Mouse (Mus musculus) cortical plate, adult 2 months (tissue): ENCODE results near the gene Slc31a2. TPM values are rescaled to one million over a fixed set of nuclear protein-coding genes. Genes with fewer than 3 reads are reported as not detected.
A peak's percentile ranks its signal among the peaks of the same experiment; 100 is the strongest.

Experiments
- H3K27ac ChIP-seq: fragments of 200-500 bp; 2 replicates; pipeline ENCODE4 v1.5.1; 2012; ENCODE audit warnings: low read length, control low read depth, inconsistent platforms; ENCODE audit not compliant: insufficient read depth
- H3K4me1 ChIP-seq: fragments of 200-500 bp; 2 replicates; pipeline ENCODE4 v1.6.1; 2011; ENCODE audit warnings: low read length; ENCODE audit not compliant: control insufficient read depth, insufficient read depth
- H3K4me3 ChIP-seq: fragments of 200-500 bp; 2 replicates; pipeline ENCODE4 v1.5.1; 2011; ENCODE audit warnings: mild to moderate bottlenecking, low read length, control low read depth; ENCODE audit not compliant: insufficient read depth
- CTCF ChIP-seq: fragments of 200-500 bp; IDR thresholded peaks from 2 replicates; pipeline ENCODE4 v1.5.1; 2011; ENCODE audit warnings: mild to moderate bottlenecking, control low read depth, low read length; ENCODE audit not compliant: insufficient read depth; ENCODE audit errors: extremely low read depth
- POLR2A ChIP-seq: fragments of 200-500 bp; IDR thresholded peaks from 2 replicates; pipeline ENCODE4 v1.6.1; 2011; ENCODE audit warnings: mild to moderate bottlenecking, low read length, control low read depth; ENCODE audit not compliant: insufficient read depth; ENCODE audit errors: extremely low read depth
- polyA plus RNA-seq: library from polyadenylated mRNA; depleted of rRNA; stranded (reverse); fragments of >200 nt; gene quantifications from 2 replicates; pipeline ENCODE4 v1.2.3, GENCODE M21; 2012

Slc31a2 gene
- polyA plus RNA-seq, 1 experiment = 12.8 TPM

DNA sequence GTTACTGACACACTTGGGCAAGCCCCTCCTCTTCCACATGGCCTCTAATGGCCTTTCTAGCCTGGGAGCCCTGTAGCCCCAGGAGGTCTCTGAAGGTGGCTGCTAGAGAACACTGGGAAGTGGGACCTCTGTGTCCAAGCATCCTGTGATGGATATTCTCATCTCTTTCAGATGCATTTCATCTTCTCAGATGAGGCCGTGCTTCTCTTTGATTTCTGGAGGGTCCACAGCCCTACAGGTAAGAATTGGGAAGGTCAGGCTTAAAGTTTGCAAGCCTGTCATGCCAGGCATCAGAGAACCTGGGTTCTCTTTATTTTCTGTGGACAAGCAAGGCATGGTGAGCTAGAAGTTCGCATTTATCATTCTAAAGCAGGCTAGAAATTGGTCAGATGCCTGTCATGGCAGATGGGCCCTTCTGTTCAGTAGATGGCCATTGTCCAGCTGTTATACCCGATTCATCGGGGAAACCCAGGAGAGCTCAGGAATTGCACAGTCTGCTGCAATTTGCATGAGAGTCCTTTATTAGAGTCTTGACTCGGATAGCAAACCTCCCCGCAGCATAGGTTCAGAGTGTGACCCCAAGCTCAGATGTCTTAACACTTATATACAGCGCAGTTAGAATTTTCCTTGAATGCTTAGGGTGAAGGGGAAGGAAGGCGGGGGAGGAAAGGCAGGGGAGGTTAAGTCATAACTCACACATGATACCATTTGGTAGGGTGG, 30.3 kb downstream of the Slc31a2 start:
- Histone ChIP-seq H3K4me3 (no peak overlapping the region), H3K27ac (no peak overlapping the region), H3K4me1 (peaks cover 5% of the 10 kb centered on the region; the same call in 1 of the 2 replicates)
- TF ChIP-seq POLR2A (no peak), CTCF (no peak)

DNA sequence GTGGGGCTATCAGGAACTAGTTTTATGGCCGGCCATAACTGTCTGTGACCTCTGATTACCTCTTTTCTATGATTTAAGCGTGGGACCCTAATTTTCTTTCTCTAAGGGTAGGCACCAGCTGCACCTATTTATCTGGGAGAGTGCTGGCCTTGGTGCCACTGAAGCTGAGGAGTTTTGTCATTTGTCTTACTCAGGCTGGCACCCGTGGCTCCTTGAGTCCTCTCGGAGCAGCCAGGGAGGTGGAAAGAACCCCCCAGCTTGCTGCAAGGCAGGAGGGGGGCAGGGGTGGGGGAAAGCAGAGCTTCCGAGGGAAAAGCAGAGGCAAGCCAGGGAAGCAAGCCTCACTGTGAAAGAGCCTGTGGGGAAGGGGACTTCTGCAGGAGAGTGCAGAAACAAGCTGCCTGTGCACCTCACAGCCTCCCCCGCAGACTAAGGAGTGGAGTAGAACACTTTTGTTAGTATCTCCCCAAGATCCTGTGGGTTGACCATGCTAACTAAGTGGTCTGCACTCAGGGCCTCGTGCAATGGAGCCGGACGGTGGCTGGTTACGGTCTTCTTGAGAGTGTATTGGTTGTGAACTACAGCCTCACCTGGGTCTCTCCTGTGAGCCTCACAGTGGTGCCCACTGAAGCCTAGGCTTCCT, 31.0 kb downstream of the Slc31a2 start:
- 0 out of 2 replicates have a peak, but pooled peaks cover 1% of the 10 kb centered on the region for H3K4me1 ChIP-seq
- no peak overlapping the region for H3K4me3 ChIP-seq
- TF ChIP-seq POLR2A (no peak), CTCF (no peak)
- H3K27ac ChIP-seq = no peak overlapping the region

DNA sequence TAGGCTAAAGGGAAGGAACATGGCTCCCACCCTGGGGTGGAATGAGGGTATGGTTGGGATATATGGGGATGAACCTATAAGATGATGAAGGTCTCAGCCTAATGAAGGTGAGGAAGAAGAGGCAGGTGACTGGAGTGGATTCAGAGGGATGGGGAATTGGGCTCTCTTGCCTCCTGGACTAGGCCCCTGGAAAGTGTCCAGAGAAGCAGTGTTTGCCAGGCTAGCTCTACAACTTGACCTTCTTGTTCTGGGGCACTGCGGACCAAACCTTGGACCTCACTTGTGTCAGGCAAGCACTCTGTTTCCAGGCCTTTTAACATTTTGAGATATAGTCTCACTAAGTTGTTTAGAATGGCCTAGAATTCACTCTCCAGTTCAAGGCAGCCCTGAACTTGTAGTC, 32.4 kb downstream of the Slc31a2 start:
- H3K4me3 ChIP-seq = no peak overlapping the region
- H3K27ac ChIP-seq = no peak overlapping the region
- H3K4me1 ChIP-seq = no peaks in the 10 kb centered on the region
- TF ChIP-seq POLR2A (no peak), CTCF (no peak)

DNA sequence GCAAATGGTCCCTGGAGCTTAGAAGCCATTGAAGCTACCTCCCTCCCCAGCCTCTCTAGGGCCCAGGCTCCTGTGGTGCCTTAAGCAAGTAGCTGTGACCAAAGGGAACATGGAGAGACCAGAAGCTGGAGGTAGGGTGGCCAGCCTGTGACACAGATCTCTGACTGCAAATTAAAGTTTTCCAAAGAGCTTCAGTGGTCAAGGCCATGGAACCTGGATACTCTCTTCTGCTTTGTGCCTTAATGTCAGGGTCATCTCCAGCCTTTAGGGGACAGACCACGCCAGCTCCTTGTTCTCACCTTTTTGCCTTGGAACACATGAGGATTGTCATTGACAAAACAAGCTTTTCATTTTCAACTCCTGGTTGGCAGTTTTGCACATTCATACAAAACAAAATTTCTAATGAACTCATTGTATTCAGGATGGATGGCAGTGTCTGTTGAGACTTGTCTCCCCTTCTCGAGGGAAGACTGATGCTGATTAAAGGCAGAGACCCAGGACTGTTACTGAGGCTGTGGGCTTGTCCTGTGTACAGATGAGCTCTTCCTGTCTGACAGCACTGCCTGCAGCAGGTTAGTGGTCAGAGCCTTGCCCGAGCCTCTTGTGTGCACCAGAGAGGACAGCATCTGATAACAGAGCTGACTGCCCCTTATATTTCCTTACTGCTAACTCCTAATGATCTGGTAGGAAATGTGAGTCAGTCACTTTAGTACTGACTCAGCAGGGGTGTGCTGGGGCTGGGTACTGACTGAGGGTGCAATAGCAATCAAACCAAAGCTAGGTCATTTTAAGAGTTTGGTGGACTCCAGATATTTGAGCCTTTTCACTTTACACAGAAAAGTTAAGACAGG, 35.1 kb downstream of the Slc31a2 start:
- Histone ChIP-seq H3K27ac (no peak overlapping the region), H3K4me3 (no peak overlapping the region), H3K4me1 (no peaks in the 10 kb centered on the region)
- TF ChIP-seq POLR2A = no peak
- TF ChIP-seq CTCF = no peak

DNA sequence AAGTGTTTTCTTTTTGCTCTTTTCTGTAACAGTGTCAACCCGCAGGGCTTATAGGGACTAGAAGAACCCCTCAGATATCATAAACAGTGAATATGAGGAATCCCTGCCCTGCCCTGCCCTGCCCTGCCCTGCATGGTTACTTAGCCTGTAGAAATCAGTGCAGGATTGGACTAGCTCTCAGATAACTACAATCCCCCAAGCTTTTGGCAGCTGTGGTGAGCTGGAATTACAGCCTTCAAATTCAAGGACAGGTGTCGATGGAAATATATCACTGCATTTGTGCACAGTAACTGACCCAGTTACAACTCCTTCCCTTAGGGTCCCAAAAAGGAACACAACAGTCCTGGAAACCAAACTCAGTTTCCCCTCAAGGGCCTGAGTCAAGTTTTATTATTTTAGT, 37.6 kb downstream of the Slc31a2 start:
- no peak for TF ChIP-seq POLR2A
- TF ChIP-seq CTCF = no peak
- H3K4me1 ChIP-seq = no peaks in the 10 kb centered on the region
- H3K4me3 ChIP-seq = no peak overlapping the region

DNA sequence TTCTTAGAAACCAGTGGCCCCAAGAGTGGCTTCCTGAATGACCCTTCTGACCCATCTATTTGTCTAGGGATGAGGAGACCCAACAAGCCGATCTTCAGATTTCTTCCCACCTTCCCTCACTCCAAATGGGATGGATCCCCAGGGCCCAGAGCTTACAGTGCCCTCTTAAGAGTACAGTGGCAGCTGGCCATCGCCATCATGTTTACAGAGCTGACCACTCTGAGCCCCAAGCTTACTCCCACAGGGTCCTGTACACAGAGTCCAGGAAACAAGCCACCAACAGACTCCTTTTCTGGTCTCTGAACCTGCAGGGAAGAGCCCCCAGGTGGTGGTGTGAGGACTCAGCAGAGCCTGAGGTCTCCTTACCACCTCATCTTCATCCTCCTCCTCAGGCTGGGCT, 40.4 kb downstream of the Slc31a2 start:
- Histone ChIP-seq H3K27ac (no peak overlapping the region), H3K4me1 (no peaks in the 10 kb centered on the region), H3K4me3 (no peak overlapping the region)
- no peak for TF ChIP-seq POLR2A
- no peak for TF ChIP-seq CTCF

More for the DNA sequence above, 37.6 kb downstream of the Slc31a2 start:
- no peak overlapping the region for H3K27ac ChIP-seq

DNA sequence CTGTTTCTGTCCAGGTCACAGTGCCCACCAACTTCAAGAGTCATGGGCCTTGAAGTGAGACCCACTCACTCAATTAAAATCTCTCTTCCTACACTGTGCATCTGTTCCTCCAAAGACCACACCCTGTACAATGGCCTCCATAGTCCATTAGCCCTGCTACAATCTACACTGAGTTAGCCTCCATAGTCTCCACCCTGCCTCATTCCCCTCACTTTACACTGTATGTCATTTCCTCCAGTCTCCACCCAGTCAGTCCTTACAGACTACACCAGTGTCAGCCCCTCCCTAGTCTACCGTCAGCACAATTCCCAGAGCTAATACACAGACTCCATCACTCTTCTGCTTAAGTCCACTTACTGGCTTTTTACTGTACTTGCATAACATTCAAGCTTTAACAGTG, 40.9 kb downstream of the Slc31a2 start:
- Histone ChIP-seq H3K4me1 (no peaks in the 10 kb centered on the region), H3K27ac (no peak overlapping the region), H3K4me3 (no peak overlapping the region)
- TF ChIP-seq POLR2A (no peak), CTCF (no peak)

DNA sequence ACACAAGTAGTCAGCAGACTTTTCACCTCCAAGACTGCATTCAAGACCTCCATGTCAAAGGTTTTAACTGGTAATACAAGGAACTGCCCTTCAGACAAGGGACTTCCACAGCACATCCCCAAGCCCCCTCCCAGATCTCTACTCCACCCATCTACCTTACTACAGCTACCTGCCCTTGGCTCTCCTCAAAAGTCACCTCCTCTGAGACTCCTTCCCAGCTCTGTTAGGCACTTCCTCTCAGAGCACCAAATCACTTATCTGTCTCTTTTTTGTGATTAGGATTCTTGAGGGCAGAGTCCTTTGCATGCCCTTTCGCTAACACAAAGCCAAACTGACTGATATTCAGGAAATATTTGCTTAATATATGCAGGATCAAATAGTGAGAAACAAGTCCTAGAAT, 43.9 kb downstream of the Slc31a2 start:
- Histone ChIP-seq H3K4me3 (no peak overlapping the region), H3K27ac (no peak overlapping the region)
- TF ChIP-seq CTCF = no peak

DNA sequence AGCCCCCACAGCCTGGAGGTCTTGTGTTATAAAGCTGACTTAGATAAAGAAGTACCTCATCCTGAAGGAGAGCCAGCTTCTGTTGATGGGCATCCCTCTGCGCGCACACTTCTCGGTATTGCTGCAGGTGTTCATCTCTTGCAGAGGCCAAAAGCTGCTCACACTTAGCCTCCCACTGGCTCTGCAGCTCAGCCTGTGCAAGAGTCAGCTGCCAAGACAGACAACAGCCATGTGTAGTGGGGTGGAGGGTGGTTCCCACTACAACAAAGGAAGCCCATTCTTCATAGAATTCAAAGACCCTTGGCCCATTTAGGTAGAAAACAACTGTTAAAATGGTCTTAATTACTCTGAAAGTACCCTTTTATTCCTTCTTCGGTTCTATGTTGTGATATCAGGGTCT, 44.5 kb downstream of the Slc31a2 start:
- Histone ChIP-seq H3K27ac (0 out of 2 replicates have a peak overlapping the region, but pooled peaks have one; percentile 13), H3K4me1 (no peaks in the 10 kb centered on the region), H3K4me3 (no peak overlapping the region)
- TF ChIP-seq CTCF = no peak
- TF ChIP-seq POLR2A = no peak

More for the DNA sequence above, 43.9 kb downstream of the Slc31a2 start:
- no peaks in the 10 kb centered on the region for H3K4me1 ChIP-seq
